ENCODE assay signal across 12 mouse cellular contexts in genomic region chr7:16441241-16441640, GRCm38 (mm10). TPM values are rescaled to one million over a fixed set of nuclear protein-coding genes. Genes with fewer than 3 reads are reported as not detected.
DNase-seq lines count a peak whose midpoint lies in the region; ATAC-seq and TF ChIP-seq lines count a peak whose summit lies in the region.
"Had no signal": no experiment of that assay in that cellular context is flagged by ENCODE, and none has a peak within 500 bp of the region (broad histone marks: within the 10 kb centered on the region; RNA-seq: fewer than 3 reads in every experiment).

No protein-coding gene starts in this region.

- no peaks in the 10 kb centered on the region for H3K4me1 ChIP-seq in liver, embryonic 14.5 days (replicated peaks; ENCODE audit: control insufficient read depth in 2 of 2, insufficient read depth in 2 of 2, low read length in 1 of 2)
- H3K4me1 ChIP-seq: hindbrain, embryonic 10.5 days had no signal

- H3K9ac ChIP-seq in liver, embryonic 14.5 days (replicated peaks): no peak overlapping the region

- H3K9me3 ChIP-seq in liver, embryonic 14.5 days (ENCODE audit: control insufficient read depth, low read length): no peaks in the 10 kb centered on the region
- H3K9me3 ChIP-seq: hindbrain, embryonic 10.5 days had no signal

- intact Hi-C loops in gastrocnemius, adult 2 months (cut with DNase I): no loop called here
- intact Hi-C loops in gastrocnemius, postnatal 14 days (cut with DNase I; ENCODE audit: low total_unique reads): no loop called here
- intact Hi-C loops in left cerebral cortex, postnatal 10 days (cut with DNase I): no loop called here
- intact Hi-C loops in left cerebral cortex, postnatal 14 days (cut with DNase I): no loop called here

- no peak for DNase-seq in gastrocnemius, adult 2 months
- no peak for DNase-seq in gastrocnemius, postnatal 14 days
- DNase-seq in thymus, postnatal 0 days (ENCODE audit: low spot score): peak; percentile 52
- DNase-seq in thymus, postnatal 10 days (ENCODE audit: low spot score in 2 of 2): no peak
- DNase-seq in liver, embryonic 14.5 days (ENCODE audit: low read depth in 3 of 3, low spot score in 3 of 3): no peak
- DNase-seq in cerebellum, postnatal 10 days: no peak
- DNase-seq in left cerebral cortex, postnatal 10 days (ENCODE audit: extremely low spot score in 1 of 2, low spot score in 2 of 2): no peak
- DNase-seq in left cerebral cortex, postnatal 14 days (ENCODE audit: low spot score in 2 of 2): no peak
- DNase-seq: adrenal gland, adult 8-10 months; left cerebral cortex, postnatal 4 days had no signal

- TF ChIP-seq EP300 in liver, embryonic 14.5 days (IDR thresholded peaks at IDR 0.05; ENCODE audit: low read depth): no peak

- no peak overlapping the region for H3K4me3 ChIP-seq in gastrocnemius, adult 2 months
- no peak overlapping the region for H3K4me3 ChIP-seq in liver, embryonic 14.5 days (ENCODE audit: insufficient read depth in 1 of 2, low read depth in 2 of 2, low read length in 2 of 2)
- H3K4me3 ChIP-seq: hindbrain, embryonic 10.5 days had no signal

- H3K27me3 ChIP-seq in liver, embryonic 14.5 days (ENCODE audit: control insufficient read depth, insufficient read depth, low read length): no peaks in the 10 kb centered on the region

- no peak for ATAC-seq in liver, embryonic 14.5 days (ENCODE audit: insufficient read depth)

- no peak overlapping the region for H3K27ac ChIP-seq in gastrocnemius, adult 2 months
- H3K27ac ChIP-seq in liver, embryonic 14.5 days: no peak overlapping the region
- H3K27ac ChIP-seq: hindbrain, embryonic 10.5 days had no signal

- peaks cover 2% of the 10 kb centered on the region for H3K36me3 ChIP-seq in liver, embryonic 14.5 days (replicated peaks; ENCODE audit: control insufficient read depth, insufficient read depth, low read depth)

- no peak overlapping the region for H3K4me2 ChIP-seq in liver, embryonic 14.5 days (ENCODE audit: low read depth)

- TF ChIP-seq CTCF in gastrocnemius, adult 2 months (IDR thresholded peaks at IDR 0.05): peak; percentile 28; the same call in 1 of the 2 replicates
- TF ChIP-seq CTCF in liver, embryonic 14.5 days (IDR thresholded peaks at IDR 0.05; ENCODE audit: low read depth): peak; percentile 69

RNA-seq across cellular contexts. Expression of gene Tmem160, which starts 11.3 kb away (rescaled TPM):
- 10 to 100 TPM; 49.2 to 50.0 TPM for total RNA-seq in gastrocnemius, adult 2 months (2021)
- 10 to 100 TPM; 23.2 to 28.7 TPM for total RNA-seq in gastrocnemius, postnatal 14 days (2021)
- polyA plus RNA-seq in thymus, postnatal 0 days (2015; fragmentation: Nextera tagmentation; extraction: Ambion mirVana): 148 and 149 TPM in 2 replicates
- 21.5 and 23.6 TPM in 2 replicates for polyA plus RNA-seq in liver, embryonic 14.5 days (2012; rRNA removed)
- polyA plus RNA-seq in liver, embryonic 14.5 days (2014; fragmentation: Nextera tagmentation; extraction: Ambion mirVana): 34.5 and 36.9 TPM in 2 replicates
- total RNA-seq in left cerebral cortex, postnatal 10 days (2021): 10 to 100 TPM; 96.3 to 98.3 TPM
- total RNA-seq in left cerebral cortex, postnatal 14 days (2021): 10 to 100 TPM; 90.4 to 90.8 TPM

RNA-seq across cellular contexts. Expression of gene Npas1, which starts 36.3 kb away (rescaled TPM):
- total RNA-seq in gastrocnemius, adult 2 months (2021): not detected
- not detected for total RNA-seq in gastrocnemius, postnatal 14 days (2021)
- 0.31 and 0.52 TPM in 2 replicates for polyA plus RNA-seq in thymus, postnatal 0 days (2015; fragmentation: Nextera tagmentation; extraction: Ambion mirVana)
- not detected in 2 replicates for polyA plus RNA-seq in liver, embryonic 14.5 days (2012; rRNA removed)
- not detected in 2 replicates for polyA plus RNA-seq in liver, embryonic 14.5 days (2014; fragmentation: Nextera tagmentation; extraction: Ambion mirVana)
- total RNA-seq in left cerebral cortex, postnatal 10 days (2021): 10 to 100 TPM; 14.6 to 15.0 TPM
- total RNA-seq in left cerebral cortex, postnatal 14 days (2021): 10 to 100 TPM; 13.4 to 14.8 TPM
- polyA plus RNA-seq: gonadal fat pad, adult 2 months had no signal

RNA-seq across cellular contexts. Expression of gene Zc3h4, which starts 40.5 kb away (rescaled TPM):
- total RNA-seq in gastrocnemius, adult 2 months (2021): 10 to 100 TPM; 29.9 to 32.0 TPM
- total RNA-seq in gastrocnemius, postnatal 14 days (2021): 10 to 100 TPM; 27.9 to 28.5 TPM
- 12.2 and 15.9 TPM in 2 replicates for polyA plus RNA-seq in thymus, postnatal 0 days (2015; fragmentation: Nextera tagmentation; extraction: Ambion mirVana)
- polyA plus RNA-seq in liver, embryonic 14.5 days (2012; rRNA removed): 13.7 and 15.2 TPM in 2 replicates
- polyA plus RNA-seq in liver, embryonic 14.5 days (2014; fragmentation: Nextera tagmentation; extraction: Ambion mirVana): 6.0 TPM in 2 replicates
- 10 to 100 TPM; 54.3 to 57.2 TPM for total RNA-seq in left cerebral cortex, postnatal 10 days (2021)
- 10 to 100 TPM; 55.1 to 55.7 TPM for total RNA-seq in left cerebral cortex, postnatal 14 days (2021)

RNA-seq across cellular contexts. Expression of gene Sae1, which starts 53.6 kb away (rescaled TPM):
- 10 to 100 TPM; 21.6 to 34.8 TPM for total RNA-seq in gastrocnemius, adult 2 months (2021)
- 10 to 100 TPM; 30.0 to 37.9 TPM for total RNA-seq in gastrocnemius, postnatal 14 days (2021)
- polyA plus RNA-seq in thymus, postnatal 0 days (2015; fragmentation: Nextera tagmentation; extraction: Ambion mirVana): 246 and 259 TPM in 2 replicates
- 35.0 and 55.6 TPM in 2 replicates for polyA plus RNA-seq in liver, embryonic 14.5 days (2012; rRNA removed)
- 89.3 and 95.5 TPM in 2 replicates for polyA plus RNA-seq in liver, embryonic 14.5 days (2014; fragmentation: Nextera tagmentation; extraction: Ambion mirVana)
- 100 to 1,000 TPM; 114 to 118 TPM for total RNA-seq in left cerebral cortex, postnatal 10 days (2021)
- total RNA-seq in left cerebral cortex, postnatal 14 days (2021): 100 to 1,000 TPM; 103 to 108 TPM

Comparison
In these comparisons a context has a peak if more than half of its experiments do, and no peak if none do; other contexts are left out.
1. RNA of gene Npas1, which starts 36.3 kb away (total RNA-seq): 14.6 to 15.0 TPM in left cerebral cortex, postnatal 10 days and 13.4 to 14.8 TPM in left cerebral cortex, postnatal 14 days; not detected in gastrocnemius, postnatal 14 days and not detected in gastrocnemius, adult 2 months; every median in the first group is over 10 times any median in the second.